Mouse (Mus musculus) kidney, postnatal 14 days (tissue): ENCODE measurements around the gene Cic.

ENCODE experiments used
- DNase-seq: peaks from one replicate; pipeline ENCODE4 v3.0.0; 2022; ENCODE audit warnings: mixed read lengths

The Cic gene

DNA sequence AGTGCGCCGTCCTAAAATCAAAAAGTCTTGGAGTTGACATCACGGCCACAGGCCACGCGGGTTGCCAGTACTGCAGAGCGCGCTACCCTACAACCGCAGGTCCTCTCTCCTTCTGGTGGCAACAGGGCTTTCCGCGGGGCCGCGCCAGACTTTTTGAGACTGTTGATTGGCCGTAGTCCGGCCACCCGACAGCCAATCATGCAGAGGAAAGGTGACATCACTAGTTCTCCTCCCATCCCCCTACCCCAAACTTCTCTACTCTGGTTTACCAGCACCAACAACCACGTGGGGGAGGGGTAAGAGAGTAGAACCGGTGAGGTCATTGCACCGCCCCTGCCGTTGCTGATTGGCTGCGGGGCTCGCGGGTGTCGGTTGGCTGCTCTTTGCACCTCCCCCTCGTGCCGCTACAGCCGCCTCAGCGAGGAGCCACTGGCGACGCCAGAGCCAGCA lies at the start of gene Cic:
TSS of gene Cic (plus strand) at position 404 of the 450 bp plus-strand sequence.
- DNase-seq: peak; percentile 100

DNA sequence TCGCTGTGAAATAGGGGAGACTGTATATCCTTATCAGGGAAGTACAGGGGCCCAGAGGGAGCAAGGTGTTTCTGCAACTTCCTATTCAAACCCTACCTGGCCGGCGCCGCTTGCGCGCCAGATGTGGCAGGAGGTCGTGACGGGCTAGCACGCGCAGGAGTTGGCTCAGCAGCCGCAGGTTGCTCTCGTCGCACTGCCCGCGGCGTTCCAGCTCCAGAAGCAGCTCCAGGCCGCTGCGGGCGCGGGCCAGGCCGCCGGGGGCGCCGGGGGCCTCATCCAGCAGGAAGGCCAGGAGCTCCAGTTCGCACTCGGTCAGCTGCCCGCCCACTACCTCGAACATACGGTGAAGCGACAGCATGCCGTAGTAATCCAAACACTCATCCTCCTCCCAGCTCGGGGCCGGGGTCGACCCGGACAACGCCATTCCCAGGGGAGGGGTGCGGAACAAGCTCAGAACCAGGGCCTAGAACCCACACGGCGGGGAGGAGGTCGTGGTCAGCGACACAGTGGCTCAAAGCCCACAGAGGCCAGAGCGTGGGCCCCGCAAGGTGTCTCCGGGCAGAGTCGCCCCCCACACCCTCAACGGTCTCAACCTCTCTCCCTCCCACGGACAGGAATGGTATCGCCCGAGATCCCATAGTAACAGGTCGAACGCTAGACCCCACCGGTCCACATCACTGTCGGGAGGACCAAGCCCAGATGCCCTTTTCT lies 48.6 kb upstream of the Cic start:
- DNase-seq: peak; percentile 51

DNA sequence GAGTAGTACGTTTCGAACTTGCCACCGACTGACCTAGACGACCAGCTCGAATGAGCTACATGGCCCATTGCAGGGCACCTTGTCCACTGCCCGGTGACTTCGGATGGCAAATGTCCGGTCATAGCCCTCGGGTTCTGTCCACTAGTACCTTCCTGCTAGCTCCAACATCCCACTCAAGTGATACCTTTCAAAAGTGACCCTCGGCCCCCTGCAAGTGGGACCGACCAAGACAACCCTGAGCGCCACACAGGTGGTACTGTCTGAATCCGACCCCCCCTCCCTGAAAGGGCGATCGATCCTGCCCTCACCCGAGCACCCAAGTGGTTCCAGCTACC lies 48.1 kb upstream of the Cic start:
- DNase-seq: no peak

DNA sequence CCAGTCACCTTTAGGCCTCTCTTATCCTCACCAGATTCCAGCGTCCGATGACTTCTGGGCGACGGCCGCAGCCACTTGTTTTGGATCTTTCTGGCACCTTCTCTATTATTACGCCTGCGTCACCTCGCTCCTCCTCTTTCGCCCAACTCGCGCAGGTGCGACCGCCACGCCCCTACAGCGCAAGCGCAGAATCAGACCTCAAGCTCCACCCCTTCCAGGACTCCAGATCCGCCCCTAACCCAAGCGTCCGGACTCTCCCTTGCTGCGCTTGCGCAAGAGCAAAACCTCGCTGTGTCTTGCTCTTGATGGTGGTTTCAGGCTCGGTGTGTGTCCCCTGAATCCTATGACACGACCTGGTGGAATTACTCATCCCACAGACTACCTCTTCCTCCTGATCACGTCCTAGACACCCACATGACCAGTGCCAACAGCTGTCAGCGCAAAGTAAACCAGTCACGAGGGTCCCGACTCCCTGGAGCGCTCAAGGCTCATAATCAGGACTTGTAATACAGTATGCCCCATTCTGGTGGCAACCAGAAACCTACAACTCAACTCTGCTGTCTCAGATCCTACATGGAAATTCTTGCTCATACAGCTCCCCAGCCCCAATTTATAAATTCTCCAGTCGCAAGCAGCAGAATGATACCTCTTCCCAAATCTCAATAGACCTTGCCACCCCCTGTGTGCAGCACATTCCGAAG lies 47.6 kb upstream of the Cic start:
- DNase-seq: peak; percentile 97

DNA sequence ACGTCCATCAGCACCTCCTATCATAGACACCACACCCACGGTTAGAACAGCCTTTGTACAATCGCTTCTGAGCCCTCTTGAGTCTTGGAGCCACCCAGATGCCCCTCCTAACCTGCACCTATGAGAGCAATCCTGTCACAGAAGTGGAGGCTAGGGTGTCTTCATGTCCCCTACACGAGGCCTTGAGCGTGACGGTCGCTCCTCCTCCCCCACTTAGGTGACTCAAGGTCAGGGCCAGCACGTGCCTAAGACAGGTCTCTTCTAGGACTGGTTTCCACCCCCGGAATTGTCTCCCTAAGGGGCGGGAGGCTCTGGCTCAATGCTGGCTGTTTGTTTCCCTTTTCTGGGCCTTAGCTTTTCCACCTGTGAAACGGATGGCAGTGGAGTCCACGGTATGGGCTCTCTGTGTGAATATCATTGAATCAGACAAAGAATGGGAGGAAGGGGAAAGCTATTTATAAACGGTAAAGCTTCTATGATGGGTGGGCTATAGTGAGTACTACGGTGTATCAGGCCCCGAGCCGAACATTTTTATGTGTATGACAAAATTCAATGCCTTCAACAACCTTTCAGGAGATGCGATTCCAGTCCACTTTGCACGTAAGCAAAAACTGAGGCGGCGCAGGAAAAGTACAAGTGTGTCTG lies 46.9 kb upstream of the Cic start, which contains the start of gene Dedd2:
TSS of gene Dedd2 (minus strand) at position 159 of the 645 bp plus-strand sequence.
- DNase-seq: peak; percentile 36

DNA sequence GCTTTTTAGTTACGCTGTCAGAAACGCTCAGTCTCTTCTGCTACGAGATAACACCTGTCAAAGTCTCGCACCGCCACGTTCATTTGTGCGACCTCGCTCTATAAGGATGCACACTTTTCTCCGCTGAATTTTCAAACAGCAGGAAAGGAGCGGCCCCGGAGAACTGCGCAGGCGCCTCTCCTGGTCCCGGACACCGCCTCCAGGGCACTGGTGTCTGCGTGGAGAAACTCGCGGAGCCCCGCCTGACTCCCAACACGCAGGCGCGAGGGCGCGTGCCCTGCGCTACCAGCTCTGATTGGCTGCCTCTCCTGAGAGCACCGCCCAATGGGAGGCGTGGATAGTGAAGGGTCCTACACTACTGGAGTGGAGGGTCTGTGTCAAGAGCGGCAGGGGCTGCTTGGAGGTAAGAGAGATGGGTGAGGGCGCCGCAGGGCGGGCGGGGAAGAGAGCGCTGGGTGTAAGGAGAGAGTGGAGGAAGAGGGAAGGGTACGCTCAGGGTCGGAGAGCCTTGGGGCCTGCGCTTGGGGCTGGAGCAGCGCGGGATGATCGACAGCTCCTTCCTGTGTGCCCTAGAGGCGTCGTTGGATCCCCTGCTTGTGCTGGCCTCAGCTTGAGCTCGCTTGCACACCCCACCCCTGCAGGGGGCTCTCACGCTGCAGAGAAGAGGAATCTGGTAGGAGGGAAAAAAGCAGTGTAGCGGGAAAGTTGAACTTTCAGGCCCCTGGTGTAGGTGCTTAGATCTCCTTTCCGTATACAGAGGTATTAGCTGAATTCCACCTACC lies 46.2 kb upstream of the Cic start, which contains the start of gene Zfp526:
TSS of gene Zfp526 (plus strand) at position 324 of the 782 bp plus-strand sequence.
- DNase-seq: peak; percentile 99

DNA sequence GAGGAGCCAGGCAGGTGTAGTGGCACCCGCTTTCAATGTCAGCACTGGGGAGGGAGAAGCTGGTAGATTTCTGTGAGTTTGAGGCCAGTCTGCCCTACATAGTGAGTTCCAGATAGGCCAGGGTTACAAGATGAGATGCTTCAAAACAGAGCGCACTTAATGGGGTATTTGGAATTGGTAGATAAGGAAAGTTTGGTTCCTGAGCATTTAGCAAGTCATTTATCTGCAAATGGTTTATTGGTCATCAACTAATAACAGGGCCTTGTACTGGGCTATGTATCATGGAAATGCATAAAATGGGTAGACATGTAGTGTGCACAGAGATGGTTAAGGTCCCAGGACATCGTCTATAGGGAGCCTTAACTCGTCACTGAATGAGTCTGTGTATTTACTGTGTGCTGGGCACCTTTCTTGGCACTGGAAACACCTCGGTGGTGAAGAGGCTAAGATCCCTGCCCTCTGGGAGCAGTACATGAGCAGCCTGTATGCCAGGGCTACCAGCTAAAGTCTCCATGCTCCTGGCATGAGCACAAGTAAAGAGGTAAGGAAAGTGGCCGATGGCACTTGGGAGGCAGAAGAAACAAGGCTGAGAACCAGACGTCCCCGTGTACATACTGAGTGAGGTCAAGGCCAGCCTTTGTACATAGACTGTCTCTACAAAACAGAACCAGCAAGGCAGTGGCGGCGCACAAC lies 45.1 kb upstream of the Cic start:
- no peak for DNase-seq

DNA sequence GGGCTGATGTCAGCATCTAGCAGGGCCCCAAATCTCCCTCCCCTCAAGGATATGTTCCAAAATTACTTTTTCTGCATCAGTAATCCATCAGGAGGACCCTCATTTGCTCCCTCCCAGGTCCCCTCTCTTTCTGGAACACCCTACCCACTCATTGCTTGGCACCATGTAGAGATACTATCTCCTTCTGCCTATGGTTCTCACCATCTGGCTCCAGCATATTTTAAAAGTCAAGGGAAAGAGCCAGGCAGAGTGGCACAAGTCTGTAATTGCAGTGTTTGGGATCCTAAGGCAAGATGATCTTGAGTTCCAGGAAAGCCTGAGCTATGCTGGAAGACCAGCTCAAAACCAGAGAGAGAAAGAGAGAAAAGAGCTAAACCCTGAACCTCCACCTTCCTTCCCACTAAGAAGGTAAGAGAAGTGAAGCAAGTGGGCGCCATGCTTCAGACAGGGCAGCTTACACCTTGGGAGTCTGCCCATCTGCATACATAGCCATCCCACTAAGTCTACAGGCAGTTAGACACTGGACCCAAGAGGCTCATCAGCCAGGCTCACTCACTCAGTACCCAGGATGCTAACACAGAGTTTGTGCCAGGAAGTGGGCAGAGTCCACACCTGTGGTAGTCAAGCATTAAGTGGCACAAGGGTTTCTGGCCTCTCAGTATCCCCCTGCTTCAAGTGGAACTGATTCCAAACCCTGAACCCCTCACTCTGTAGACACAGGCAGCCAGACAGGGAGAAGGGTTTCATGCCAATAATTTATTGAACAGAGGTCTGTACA lies 39.8 kb upstream of the Cic start:
- DNase-seq: peak; percentile 60

DNA sequence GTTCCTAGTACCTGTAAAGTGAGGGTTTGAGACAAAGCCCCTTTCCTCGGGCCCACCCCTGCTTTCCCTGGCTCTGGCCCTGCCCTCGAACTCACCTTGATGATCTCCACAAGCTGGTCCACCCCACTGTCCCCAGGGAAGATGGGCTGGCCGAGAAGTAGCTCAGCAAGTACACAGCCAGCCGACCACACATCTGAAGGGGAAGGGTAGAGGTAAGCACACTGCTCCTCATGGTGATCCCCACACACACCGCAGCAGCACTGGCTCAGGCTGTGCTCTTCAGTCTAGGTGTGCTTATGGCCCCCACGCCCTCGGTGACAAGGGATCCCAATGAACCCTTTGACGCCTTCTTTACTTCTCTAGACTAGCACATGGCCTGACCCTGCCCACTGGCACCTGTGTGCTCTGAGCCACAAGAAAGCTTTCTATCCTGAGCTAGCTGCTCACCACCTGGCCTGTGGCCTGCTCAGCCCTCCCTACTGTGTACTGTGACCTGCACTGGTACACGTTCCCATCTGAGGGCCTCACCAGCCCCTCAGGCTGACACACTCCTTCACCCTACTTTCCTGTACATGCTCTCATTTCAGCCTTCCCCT lies 36.7 kb upstream of the Cic start:
- no peak for DNase-seq

DNA sequence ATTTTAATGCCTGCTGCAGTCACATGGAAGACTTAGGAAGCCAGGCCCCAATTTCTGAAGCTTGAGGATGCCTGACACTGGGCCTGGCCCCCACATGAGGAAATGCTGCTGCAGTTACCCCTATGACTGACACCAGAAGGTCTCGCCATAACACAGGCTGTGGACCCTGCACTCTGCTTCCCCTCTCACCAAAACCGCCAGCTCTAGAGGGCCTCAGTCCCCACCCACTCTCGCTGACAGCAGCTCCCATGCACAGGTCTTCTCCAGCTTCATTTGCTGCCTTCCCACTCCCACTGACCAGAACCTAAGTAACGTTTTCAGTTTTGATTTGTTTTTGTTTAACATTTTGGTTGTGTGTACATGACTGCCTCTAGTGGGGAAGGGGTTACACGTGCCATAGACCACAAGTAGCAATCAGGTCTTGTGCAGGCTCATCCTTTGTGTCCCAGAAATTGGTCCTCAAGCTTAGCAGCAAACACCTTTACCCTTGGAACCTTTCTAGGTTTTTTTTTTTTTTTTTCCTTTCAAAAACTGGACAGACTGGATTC lies 35.3 kb upstream of the Cic start:
- no peak for DNase-seq

DNA sequence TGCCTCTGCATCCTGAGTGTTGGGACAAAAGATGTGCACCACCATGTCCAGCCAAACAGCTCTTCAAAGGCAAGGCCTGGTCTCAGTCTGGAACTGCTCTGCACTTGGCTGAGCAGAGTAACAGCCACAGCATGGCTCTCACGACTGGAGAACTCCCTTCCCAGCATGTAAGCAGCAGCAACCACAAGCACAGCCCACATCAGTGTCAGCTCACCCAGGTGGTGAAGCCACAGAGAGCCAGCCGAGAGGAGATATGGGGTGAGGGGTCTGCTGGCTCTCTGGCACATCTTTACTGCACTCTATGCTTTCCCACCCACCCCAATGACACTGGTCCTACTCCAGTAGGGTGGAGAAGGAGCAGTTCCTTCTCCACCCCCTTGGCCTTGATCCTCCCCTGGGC lies 34.4 kb upstream of the Cic start:
- DNase-seq: no peak

DNA sequence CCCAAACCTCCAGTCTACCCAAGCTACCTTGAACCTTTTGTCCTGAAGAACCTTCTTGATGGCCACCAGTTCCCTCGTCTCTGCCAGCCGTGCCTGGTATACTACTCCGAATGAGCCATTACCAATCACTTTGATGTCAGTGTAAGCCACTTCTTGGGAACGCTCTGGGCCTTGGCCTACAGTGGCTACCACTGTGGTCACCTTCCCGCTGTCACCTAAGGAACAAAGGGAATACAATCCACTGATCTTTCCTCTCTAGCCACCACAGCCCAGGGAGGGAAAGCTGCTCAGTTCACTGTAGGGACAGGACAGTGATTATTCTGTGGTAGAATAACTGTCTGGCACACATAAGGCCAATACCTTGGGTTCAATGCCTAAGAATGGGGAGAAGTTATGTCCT lies 32.0 kb upstream of the Cic start:
- no peak for DNase-seq

DNA sequence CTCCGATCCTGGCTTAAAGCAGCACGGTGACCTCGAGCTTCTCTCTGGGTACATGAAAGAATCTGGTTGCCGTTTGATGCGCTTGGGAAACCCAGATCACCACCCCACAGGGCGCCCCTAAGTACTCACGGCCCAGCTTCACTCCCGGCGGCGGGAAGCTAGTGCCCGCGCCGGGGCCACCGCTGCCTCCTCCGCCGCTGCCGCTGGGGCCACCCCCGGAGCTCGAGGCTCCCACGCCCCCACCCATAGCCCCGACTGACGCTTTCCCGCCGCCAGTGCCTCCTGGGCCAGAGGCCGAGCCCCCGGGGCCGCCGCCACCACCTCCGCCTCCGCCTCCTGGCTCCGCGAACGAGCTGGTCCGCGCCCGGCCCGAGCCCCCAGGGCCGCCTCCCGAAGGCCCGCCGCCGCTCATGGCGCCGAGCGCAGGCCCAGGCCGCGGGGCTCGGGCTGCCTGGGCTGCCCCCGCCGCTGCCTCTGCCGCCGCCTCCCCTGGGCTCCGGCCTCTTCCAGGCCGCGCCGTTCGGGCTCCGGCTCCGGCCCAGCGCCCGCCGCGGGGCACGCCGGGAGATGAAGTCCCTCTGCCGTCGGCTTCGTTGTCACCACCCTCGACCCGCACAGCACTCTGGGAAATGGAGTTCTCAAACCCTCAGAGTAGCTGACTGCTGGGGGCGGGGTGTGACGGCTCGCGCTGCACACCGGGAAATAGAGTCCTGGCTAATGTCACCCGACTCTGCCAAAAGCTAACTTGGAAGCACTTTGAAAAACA lies 30.1 kb upstream of the Cic start, which contains the start of gene Gsk3a:
TSS of gene Gsk3a (minus strand) at position 603 of the 766 bp plus-strand sequence.
- DNase-seq: peak; percentile 99

DNA sequence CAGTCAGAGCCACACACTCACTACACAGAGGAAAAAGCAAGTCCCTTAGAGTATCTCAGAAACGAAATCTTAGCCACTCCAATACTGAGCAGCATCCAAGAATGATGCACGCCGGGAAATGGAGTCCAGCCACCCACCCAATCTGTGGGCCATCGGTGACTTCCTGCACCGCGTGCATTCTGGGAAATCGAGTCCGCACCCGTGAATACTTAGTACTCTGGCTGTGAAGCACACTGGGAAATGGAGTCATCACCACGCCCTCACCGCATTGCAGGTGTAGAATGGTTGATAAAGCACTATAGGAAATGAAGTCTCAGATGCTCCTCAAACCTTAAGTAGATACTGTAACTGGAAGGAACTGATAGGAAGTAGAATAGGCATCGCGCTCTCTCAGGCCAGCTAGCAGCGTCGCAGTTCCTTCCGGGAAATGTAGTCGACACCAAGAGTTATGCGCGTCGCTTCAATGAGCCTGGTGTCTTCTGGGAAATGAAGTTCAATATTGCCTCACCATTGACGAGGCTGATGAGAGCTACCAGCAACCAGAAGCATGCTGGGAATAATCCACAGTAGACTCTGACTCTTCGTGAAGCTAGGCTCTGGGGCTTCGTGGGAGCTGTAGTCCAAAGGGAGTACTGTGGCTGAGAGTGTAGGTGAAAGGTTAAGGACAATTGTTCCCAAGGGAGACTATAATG lies 29.3 kb upstream of the Cic start:
- DNase-seq: peak; percentile 96

DNA sequence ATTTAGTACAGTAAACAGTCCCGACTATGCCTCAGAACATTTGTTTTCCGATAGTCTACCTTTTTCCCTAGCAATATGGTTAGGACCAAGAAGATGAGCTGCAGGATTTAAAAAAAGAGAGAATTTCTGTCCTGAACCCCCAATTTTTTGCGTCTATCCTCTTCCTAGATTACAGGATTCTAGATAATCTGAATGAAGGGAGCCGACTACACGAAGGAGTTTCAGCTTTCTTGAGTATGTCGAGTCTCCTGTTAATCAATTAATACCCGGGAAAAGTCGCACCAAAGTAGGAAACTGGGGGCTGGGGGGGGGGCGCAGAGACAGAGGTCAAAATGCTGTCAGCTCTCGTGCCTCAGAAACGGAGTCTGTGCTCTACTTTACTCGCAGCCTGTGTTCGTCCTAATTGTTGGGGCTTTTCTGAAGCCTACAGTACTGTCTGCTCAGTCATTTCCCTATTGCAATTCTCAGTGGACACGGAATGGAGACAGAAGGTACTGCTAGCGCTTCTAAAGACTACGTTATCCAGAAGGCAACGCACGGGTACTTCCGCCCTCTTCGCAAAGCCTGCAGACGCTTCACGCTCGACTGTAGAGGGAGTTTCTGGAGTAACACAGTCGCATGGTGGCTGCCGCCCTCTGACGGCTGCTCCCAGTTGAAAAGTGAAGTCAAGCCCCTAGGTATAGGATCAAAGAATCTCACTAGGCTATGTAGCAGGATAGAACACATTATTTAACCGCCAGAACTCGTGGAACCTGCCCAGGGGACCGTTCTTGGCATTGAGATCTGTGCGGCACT lies 28.5 kb upstream of the Cic start:
- DNase-seq: peak; percentile 92

DNA sequence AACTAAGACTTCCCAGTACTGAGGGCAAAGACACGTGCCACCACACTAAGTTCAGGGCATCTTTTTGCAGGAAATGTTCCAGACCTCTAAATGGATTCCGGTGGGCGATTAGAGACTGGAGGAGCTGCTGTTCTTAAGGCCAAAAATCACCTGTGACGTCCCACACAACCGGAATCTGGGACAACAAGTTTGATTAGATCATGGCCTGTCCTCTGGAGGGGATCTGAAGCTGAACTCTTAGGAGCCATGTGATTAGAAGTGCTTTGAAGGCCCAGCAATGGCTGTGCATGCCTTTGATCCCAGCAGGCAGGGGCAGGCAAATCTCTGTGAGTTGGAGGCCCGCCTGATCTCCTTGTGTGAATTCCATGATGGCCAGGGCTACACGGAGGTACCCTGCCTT lies 26.9 kb upstream of the Cic start:
- DNase-seq: no peak

DNA sequence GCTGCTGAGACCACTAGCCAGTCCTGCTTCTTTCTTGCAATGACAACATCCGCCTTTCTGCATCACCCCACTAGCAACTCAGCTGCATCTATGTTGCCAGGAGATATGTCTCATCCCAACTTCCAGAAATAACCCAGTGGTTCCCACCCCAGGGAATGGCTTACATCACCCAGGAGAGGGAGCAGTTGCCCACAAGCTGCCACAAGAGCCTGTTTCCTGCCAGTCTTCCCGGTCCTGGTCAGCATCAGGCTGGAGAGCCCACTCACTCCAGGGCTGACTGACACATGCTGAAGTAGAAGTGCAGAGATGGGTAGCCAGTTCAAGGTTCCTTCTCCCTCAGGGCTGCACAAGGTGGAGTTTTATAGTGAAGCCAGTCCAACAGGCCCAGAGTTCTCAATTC lies 26.4 kb upstream of the Cic start:
- DNase-seq: peak; percentile 72

DNA sequence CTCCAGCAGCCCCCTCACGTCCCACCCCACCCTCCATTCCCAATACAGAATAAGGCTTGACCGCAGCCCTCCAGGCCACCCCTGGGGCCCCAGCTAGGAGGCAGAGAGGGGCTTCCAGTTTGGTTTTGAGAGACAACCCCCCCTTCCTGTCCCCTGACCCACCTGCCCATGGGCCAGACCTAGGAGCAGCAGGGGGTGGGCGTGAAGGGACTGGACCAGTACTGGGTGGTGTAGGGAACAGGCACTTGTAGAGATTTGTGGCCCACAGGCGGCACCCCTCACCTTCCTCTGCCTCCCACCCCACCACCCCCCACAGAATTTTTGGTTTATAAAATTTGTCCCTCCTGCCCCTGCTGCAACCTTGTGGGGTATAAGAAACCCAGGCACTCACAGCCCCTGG lies 24.1 kb upstream of the Cic start:
- DNase-seq: no peak
